Mouse (Mus musculus): ENCODE measurements around the gene Armc2. TPM values are rescaled to one million over a fixed set of nuclear protein-coding genes. Genes with fewer than 3 reads are reported as not detected.

Armc2 gene
- 4.2 and 4.8 TPM in 2 replicates for polyA plus RNA-seq (2012; rRNA removed)
- polyA plus RNA-seq (2014; fragmentation: Nextera tagmentation; extraction: Ambion mirVana), result 3.6 and 4.0 TPM in 2 replicates

GRCm38 (mm10) chr10:42018016-42018949, at the start of gene Armc2:
Gene Armc2 (minus strand): TSS chr10:42018442.
- Histone ChIP-seq H3K27ac (replicated peaks; ENCODE audit: low read depth, low read length) (no peak within 1 kb of the TSS), H3K4me2 (replicated peaks; ENCODE audit: low read depth, low read length, severe bottlenecking) (peak within 1 kb of the TSS; percentile 79), H3K9ac (ENCODE audit: low read depth, low read length, severe bottlenecking) (peak within 1 kb of the TSS; percentile 55), H3K9me3 (ENCODE audit: control insufficient read depth, low read length) (no peaks in the 10 kb centered on the region), H3K36me3 (ENCODE audit: control insufficient read depth, insufficient read depth, low read length) (no peaks in the 10 kb centered on the region), H3K4me3 (replicated peaks; ENCODE audit: low read length) (peak within 1 kb of the TSS; percentile 58), H3K27me3 (ENCODE audit: control insufficient read depth, insufficient read depth, low read length) (no peaks in the 10 kb centered on the region), H3K4me1 (ENCODE audit: control insufficient read depth, insufficient read depth, low read length) (peaks cover 8% of the 10 kb centered on the region)
- ATAC-seq (ENCODE audit: low FRiP score, low read depth), result peak; percentile 97
- WGBS, result 3% methylated on average over 46 of the region's 58 CpGs
- DNase-seq (ENCODE audit: low spot score), result peak; percentile 69
- TF ChIP-seq POLR2A (IDR thresholded peaks at IDR 0.05; ENCODE audit: borderline replicate concordance, extremely low read depth, insufficient read depth, insufficient read length), result peak; percentile 71; the same call in 1 of the 2 replicates

- no peaks in the 10 kb centered on the region for H3K4me1 ChIP-seq (ENCODE audit: control insufficient read depth, insufficient read depth, low read length)
- H3K4me3 ChIP-seq (replicated peaks; ENCODE audit: low read length), result no peak overlapping the region
- TF ChIP-seq POLR2A (IDR thresholded peaks at IDR 0.05; ENCODE audit: borderline replicate concordance, extremely low read depth, insufficient read depth, insufficient read length), result no peak
- WGBS, result 41% methylated on average over 5 of the region's 5 CpGs
- no peaks in the 10 kb centered on the region for H3K36me3 ChIP-seq (ENCODE audit: control insufficient read depth, insufficient read depth, low read length)
- H3K27me3 ChIP-seq (ENCODE audit: control insufficient read depth, insufficient read depth, low read length), result no peaks in the 10 kb centered on the region
- H3K9ac ChIP-seq (ENCODE audit: low read depth, low read length, severe bottlenecking), result no peak overlapping the region
- no peak overlapping the region for H3K27ac ChIP-seq (replicated peaks; ENCODE audit: low read depth, low read length)
- H3K4me2 ChIP-seq (replicated peaks; ENCODE audit: low read depth, low read length, severe bottlenecking), result no peak overlapping the region
- DNase-seq (ENCODE audit: low spot score) (no peak), ATAC-seq (ENCODE audit: low FRiP score, low read depth) (no peak)
- H3K9me3 ChIP-seq (ENCODE audit: control insufficient read depth, low read length), result no peaks in the 10 kb centered on the region
These were observed 46.2 kb upstream of the Armc2 start for GRCm38 (mm10) chr10:42064446-42064845.

GRCm38 (mm10) chr10:42059522-42059921, 41.3 kb upstream of the Armc2 start:
- TF ChIP-seq POLR2A (IDR thresholded peaks at IDR 0.05; ENCODE audit: borderline replicate concordance, extremely low read depth, insufficient read depth, insufficient read length), result no peak
- DNase-seq (ENCODE audit: low spot score), result no peak
- no peak overlapping the region for H3K9ac ChIP-seq (ENCODE audit: low read depth, low read length, severe bottlenecking)
- no peaks in the 10 kb centered on the region for H3K9me3 ChIP-seq (ENCODE audit: control insufficient read depth, low read length)
- no peak for ATAC-seq (ENCODE audit: low FRiP score, low read depth)
- no peaks in the 10 kb centered on the region for H3K36me3 ChIP-seq (ENCODE audit: control insufficient read depth, insufficient read depth, low read length)
- WGBS, result 92% methylated on average over 8 of the region's 8 CpGs
- no peaks in the 10 kb centered on the region for H3K27me3 ChIP-seq (ENCODE audit: control insufficient read depth, insufficient read depth, low read length)
- no peak overlapping the region for H3K27ac ChIP-seq (replicated peaks; ENCODE audit: low read depth, low read length)
- H3K4me3 ChIP-seq (replicated peaks; ENCODE audit: low read length), result no peak overlapping the region
- no peak overlapping the region for H3K4me2 ChIP-seq (replicated peaks; ENCODE audit: low read depth, low read length, severe bottlenecking)
- H3K4me1 ChIP-seq (ENCODE audit: control insufficient read depth, insufficient read depth, low read length), result peaks cover 22% of the 10 kb centered on the region

GRCm38 (mm10) chr10:42057746-42058145, 39.5 kb upstream of the Armc2 start:
- H3K9ac ChIP-seq (ENCODE audit: low read depth, low read length, severe bottlenecking), result no peak overlapping the region
- peaks cover 22% of the 10 kb centered on the region for H3K4me1 ChIP-seq (ENCODE audit: control insufficient read depth, insufficient read depth, low read length)
- H3K27ac ChIP-seq (replicated peaks; ENCODE audit: low read depth, low read length), result no peak overlapping the region

GRCm38 (mm10) chr10:42057231-42057601, 39.0 kb upstream of the Armc2 start:
- no peak for DNase-seq (ENCODE audit: low spot score)
- peak; percentile 23; the same call in 1 of the 2 replicates for ATAC-seq (ENCODE audit: low FRiP score, low read depth)
- peak overlapping the region; percentile 6; the same call in 1 of the 2 replicates for H3K4me3 ChIP-seq (replicated peaks; ENCODE audit: low read length)
- no peak overlapping the region for H3K27ac ChIP-seq (replicated peaks; ENCODE audit: low read depth, low read length)
- peaks cover 22% of the 10 kb centered on the region for H3K4me1 ChIP-seq (ENCODE audit: control insufficient read depth, insufficient read depth, low read length)
- WGBS, result 27% methylated on average over 11 of the region's 11 CpGs
- H3K27me3 ChIP-seq (ENCODE audit: control insufficient read depth, insufficient read depth, low read length), result no peaks in the 10 kb centered on the region
- H3K36me3 ChIP-seq (ENCODE audit: control insufficient read depth, insufficient read depth, low read length), result no peaks in the 10 kb centered on the region
- H3K9me3 ChIP-seq (ENCODE audit: control insufficient read depth, low read length), result no peaks in the 10 kb centered on the region
- H3K4me2 ChIP-seq (replicated peaks; ENCODE audit: low read depth, low read length, severe bottlenecking), result peak overlapping the region; percentile 40
- TF ChIP-seq POLR2A (IDR thresholded peaks at IDR 0.05; ENCODE audit: borderline replicate concordance, extremely low read depth, insufficient read depth, insufficient read length), result no peak
- H3K9ac ChIP-seq (ENCODE audit: low read depth, low read length, severe bottlenecking), result 0 out of 2 replicates have a peak overlapping the region, but pooled peaks have one; percentile 8

More at GRCm38 (mm10) chr10:42057746-42058145, 39.5 kb upstream of the Armc2 start:
- Histone ChIP-seq H3K36me3 (ENCODE audit: control insufficient read depth, insufficient read depth, low read length) (no peaks in the 10 kb centered on the region), H3K9me3 (ENCODE audit: control insufficient read depth, low read length) (no peaks in the 10 kb centered on the region), H3K4me3 (replicated peaks; ENCODE audit: low read length) (no peak overlapping the region), H3K27me3 (ENCODE audit: control insufficient read depth, insufficient read depth, low read length) (no peaks in the 10 kb centered on the region), H3K4me2 (replicated peaks; ENCODE audit: low read depth, low read length, severe bottlenecking) (peak overlapping the region; percentile 40)
- ATAC-seq (ENCODE audit: low FRiP score, low read depth), result no peak
- no peak for TF ChIP-seq POLR2A (IDR thresholded peaks at IDR 0.05; ENCODE audit: borderline replicate concordance, extremely low read depth, insufficient read depth, insufficient read length)
- WGBS, result 47% methylated on average over 12 of the region's 12 CpGs
- no peak for DNase-seq (ENCODE audit: low spot score)
